Mouse (Mus musculus) Patski (cell line): ENCODE measurements around the gene Pla2g3. TPM values are rescaled to one million over a fixed set of nuclear protein-coding genes. Genes with fewer than 3 reads are reported as not detected.

ENCODE experiments used
- ATAC-seq: fragments of 100-300 bp; one replicate; pipeline ENCODE4 v1.8.0; 2021
- CTCF ChIA-PET: fragments of 350-600 bp; sonication (Branson Sonifier 250); formaldehyde crosslinking; loops from one replicate; lab custom pipeline; 2022; ENCODE audit warnings: inconsistent platforms; lab: Charles Lee
- POLR2A ChIA-PET: fragments of 350-600 bp; sonication (Branson Sonifier 250); formaldehyde crosslinking; loops from one replicate; lab custom pipeline; 2022; ENCODE audit warnings: antibody characterized with exemption, inconsistent platforms; lab: Charles Lee
- DNase-seq: peaks from one replicate; pipeline ENCODE4 v3.0.0-alpha.2; 2011; ENCODE audit warnings: low read depth, low spot score
- H3K27me3 ChIP-seq: fragments of 371-371 bp; one replicate; pipeline ENCODE4 v1.5.1; 2021
- CTCF ChIP-seq: fragments of 100-300 bp; IDR thresholded peaks from one replicate; pipeline ENCODE4 v1.5.1; 2021
- in situ Hi-C: fragments of 300-500 bp; cut with MboI; formaldehyde crosslinking; loops from 3 replicates; pipeline ENCODE4 v1.11.1; 2018; ENCODE audit warnings: low pct_unique_long_range_greater_than_20kb, mixed read lengths
- polyA plus RNA-seq: library from polyadenylated mRNA; unstranded; gene quantifications from one replicate; pipeline ENCODE4 v1.2.3, GENCODE M21; 2021

Pla2g3 gene
- polyA plus RNA-seq, 1 experiment from 2014 or later, result 0.37 TPM

- ChIA-PET POLR2A (no interaction called here), CTCF (interaction anchor here (1.3 to 2.5 kb wide), 2 partner anchors 10 to 11 kb away, joined by 6 to 11 read pairs; partner anchors contain the start of gene Selenom)
- ATAC-seq, result no peak
- in situ Hi-C loops, result no loop called here
- H3K27me3 ChIP-seq, result no peaks in the 10 kb centered on the region
- no peak for TF ChIP-seq CTCF
- no peak for DNase-seq
Observed at GRCm38 (mm10) chr11:3523840-3524582, 35.9 kb downstream of the Pla2g3 start.

GRCm38 (mm10) chr11:3525560-3525959 is 37.5 kb downstream of the Pla2g3 start:
- no peak for DNase-seq
- in situ Hi-C loops, result loop anchor here (5.0 kb wide), 1 partner anchor 152 kb away; no protein-coding TSS in a partner anchor
- no peak for TF ChIP-seq CTCF
- POLR2A ChIA-PET, result interaction anchor here (1.5 to 2.3 kb wide), 2 partner anchors 11 kb away, joined by 3 to 9 read pairs; partner anchors contain the start of gene Selenom
- no peak for ATAC-seq
- CTCF ChIA-PET, result interaction anchor here (1.6 to 2.6 kb wide), 2 partner anchors 10 to 11 kb away, joined by 6 to 13 read pairs; partner anchors contain the start of gene Selenom
- no peaks in the 10 kb centered on the region for H3K27me3 ChIP-seq

- DNase-seq, result no peak
- no peak for ATAC-seq
Observed at GRCm38 (mm10) chr11:3526207-3526606, 38.1 kb downstream of the Pla2g3 start.

GRCm38 (mm10) chr11:3526979-3527738 is 39.1 kb downstream of the Pla2g3 start:
- POLR2A ChIA-PET, result interaction anchor here (1.2 to 2.3 kb wide), 4 partner anchors 7 to 12 kb away, joined by 3 to 9 read pairs (median 6); partner anchors contain the start of gene Selenom
- DNase-seq, result no peak

More at GRCm38 (mm10) chr11:3526207-3526606, 38.1 kb downstream of the Pla2g3 start:
- H3K27me3 ChIP-seq, result no peaks in the 10 kb centered on the region
- TF ChIP-seq CTCF, result no peak
- ChIA-PET POLR2A (interaction anchor here (1.5 to 2.3 kb wide), 2 partner anchors 10 to 11 kb away, joined by 3 to 9 read pairs; partner anchors contain the start of gene Selenom), CTCF (interaction anchor here (1.6 to 2.6 kb wide), 2 partner anchors 9 to 12 kb away, joined by 6 to 13 read pairs; partner anchors contain the start of gene Selenom)
- in situ Hi-C loops, result loop anchor here (5.0 kb wide), 1 partner anchor 151 kb away; no protein-coding TSS in a partner anchor

GRCm38 (mm10) chr11:3527766-3528165 is 39.7 kb downstream of the Pla2g3 start:
- in situ Hi-C loops, result loop anchor here (5.0 kb wide), 1 partner anchor 150 kb away; no protein-coding TSS in a partner anchor

More at GRCm38 (mm10) chr11:3526979-3527738, 39.1 kb downstream of the Pla2g3 start:
- CTCF ChIA-PET, result interaction anchor here (1.6 to 2.6 kb wide), 2 partner anchors 8 to 13 kb away, joined by 6 to 13 read pairs; partner anchors contain the start of gene Selenom
- in situ Hi-C loops, result loop anchor here (5.0 kb wide), 1 partner anchor 150 kb away; no protein-coding TSS in a partner anchor
- TF ChIP-seq CTCF, result no peak
- no peaks in the 10 kb centered on the region for H3K27me3 ChIP-seq
- no peak for ATAC-seq

GRCm38 (mm10) chr11:3528208-3528607 is 40.1 kb downstream of the Pla2g3 start:
- DNase-seq (no peak), ATAC-seq (no peak)
- POLR2A ChIA-PET, result interaction anchor here (1.2 to 2.2 kb wide), 2 partner anchors 8 to 10 kb away, joined by 3 to 9 read pairs; no protein-coding TSS in a partner anchor
- in situ Hi-C loops, result loop anchor here (5.0 kb wide), 1 partner anchor 149 kb away; no protein-coding TSS in a partner anchor
- CTCF ChIA-PET, result interaction anchor here (2.6 kb wide), 1 partner anchor 14 kb away, joined by 6 read pairs; the partner anchor contains the start of gene Selenom
- no peak for TF ChIP-seq CTCF
- H3K27me3 ChIP-seq, result no peaks in the 10 kb centered on the region

More at GRCm38 (mm10) chr11:3527766-3528165, 39.7 kb downstream of the Pla2g3 start:
- ATAC-seq (no peak), DNase-seq (no peak)
- H3K27me3 ChIP-seq, result no peaks in the 10 kb centered on the region
- no peak for TF ChIP-seq CTCF
- ChIA-PET POLR2A (interaction anchor here (1.2 to 2.2 kb wide), 2 partner anchors 8 to 10 kb away, joined by 3 to 9 read pairs; no protein-coding TSS in a partner anchor), CTCF (interaction anchor here (2.6 kb wide), 1 partner anchor 13 kb away, joined by 6 read pairs; the partner anchor contains the start of gene Selenom)

- ChIA-PET POLR2A (no interaction called here), CTCF (no interaction called here)
- ATAC-seq (no peak), DNase-seq (no peak)
- H3K27me3 ChIP-seq, result no peaks in the 10 kb centered on the region
- in situ Hi-C loops, result loop anchor here (5.0 to 10.0 kb wide), 4 partner anchors 75 to 355 kb away; no protein-coding TSS in a partner anchor
- no peak for TF ChIP-seq CTCF
Observed at GRCm38 (mm10) chr11:3529476-3530252, 41.6 kb downstream of the Pla2g3 start.

- no peak for TF ChIP-seq CTCF
- CTCF ChIA-PET, result no interaction called here
- ATAC-seq, result no peak
- no peak for DNase-seq
- POLR2A ChIA-PET, result no interaction called here
- no peaks in the 10 kb centered on the region for H3K27me3 ChIP-seq
- in situ Hi-C loops, result loop anchor here (5.0 to 10.0 kb wide), 3 partner anchors 74 to 354 kb away; no protein-coding TSS in a partner anchor
Observed at GRCm38 (mm10) chr11:3530731-3531130, 42.6 kb downstream of the Pla2g3 start.

- H3K27me3 ChIP-seq, result no peaks in the 10 kb centered on the region
- ChIA-PET CTCF (interaction anchor here (0.9 kb wide), 1 partner anchor 9 kb away, joined by 3 read pairs; no protein-coding TSS in a partner anchor), POLR2A (no interaction called here)
- TF ChIP-seq CTCF, result no peak
- in situ Hi-C loops, result loop anchor here (5.0 to 10.0 kb wide), 3 partner anchors 73 to 353 kb away; no protein-coding TSS in a partner anchor
- DNase-seq, result no peak
- no peak for ATAC-seq
Observed at GRCm38 (mm10) chr11:3531634-3532033, 43.5 kb downstream of the Pla2g3 start.
